Mouse (Mus musculus) hindbrain, postnatal 0 days (tissue): ENCODE results near the gene Fbxo21. TPM values are rescaled to one million over a fixed set of nuclear protein-coding genes. Genes with fewer than 3 reads are reported as not detected.

ENCODE experiments used
- ATAC-seq: fragments of 200-750 bp; cut with Nextera tagmentation; 2 replicates; pipeline ENCODE4 v1.8.0; 2017; ENCODE audit warnings: mild to moderate bottlenecking, moderate TSS enrichment, moderate library complexity
- DNase-seq: peaks from one replicate; pipeline ENCODE4 v3.0.0-alpha.2; 2015; ENCODE audit warnings: low spot score
- H3K27ac ChIP-seq: fragments of 300-500 bp; sonication (generic); 2 replicates; pipeline ENCODE4 v1.5.1; 2014; ENCODE audit warnings: mild to moderate bottlenecking
- H3K27me3 ChIP-seq: fragments of 300-500 bp; sonication (generic); 2 replicates; pipeline ENCODE4 v1.6.1; 2014; ENCODE audit warnings: low read length, mixed read lengths; ENCODE audit not compliant: insufficient read depth
- H3K36me3 ChIP-seq: fragments of 300-500 bp; sonication (generic); 2 replicates; pipeline ENCODE4 v1.6.1; 2014; ENCODE audit warnings: low read length, mixed read lengths; ENCODE audit not compliant: insufficient read depth
- H3K4me1 ChIP-seq: fragments of 300-500 bp; sonication (generic); 2 replicates; pipeline ENCODE4 v1.6.1; 2014; ENCODE audit warnings: antibody characterized with exemption, low read length, mixed read lengths; ENCODE audit not compliant: insufficient read depth
- H3K4me2 ChIP-seq: fragments of 300-500 bp; sonication (generic); 2 replicates; pipeline ENCODE4 v1.6.1; 2014; ENCODE audit warnings: low read depth, mild to moderate bottlenecking, low read length, moderate library complexity, mixed read lengths
- H3K4me3 ChIP-seq: fragments of 300-500 bp; sonication (generic); 2 replicates; pipeline ENCODE4 v1.5.1; 2014; ENCODE audit warnings: low read length
- H3K9ac ChIP-seq: fragments of 300-500 bp; sonication (generic); replicated peaks from 2 replicates; pipeline ENCODE4 v1.6.1; 2014; ENCODE audit warnings: mild to moderate bottlenecking, low read length, moderate library complexity, mixed read lengths
- H3K9me3 ChIP-seq: fragments of 300-500 bp; sonication (generic); 2 replicates; pipeline ENCODE4 v1.6.1; 2016; ENCODE audit warnings: low read length, mixed read lengths
- CTCF ChIP-seq: IDR thresholded peaks from 2 replicates; pipeline ENCODE4 v1.5.1; 2016; ENCODE audit warnings: antibody characterized with exemption, control low read depth, low read depth
- WGBS: fragments of 180-500 bp; shearing (Covaris S2); extraction: QIAGEN DNeasy Blood & Tissue Kit; methylation state at CpG from one replicate; pipeline ENCODE4 v1.1.7; 2014; 5-methylcytosine and 5-hydroxymethylcytosine counted together
- polyA plus RNA-seq: library from polyadenylated mRNA; unstranded; fragments of >200 nt; fragmentation: Nextera tagmentation; extraction: Ambion mirVana; gene quantifications from 2 replicates; pipeline ENCODE4 v1.2.1, GENCODE M21; 2015
- total RNA-seq: library from RNA; depleted of rRNA; stranded (reverse); fragments of >200 nt; gene quantifications from 2 replicates; pipeline ENCODE4 v1.2.3, GENCODE M21; 2014

The Fbxo21 gene
- total and polyA plus RNA-seq, 2 experiments from 2014 or later = 134 to 198 TPM

- Histone ChIP-seq H3K4me2 (no peak overlapping the region), H3K36me3 (no peaks in the 10 kb centered on the region), H3K9me3 (no peaks in the 10 kb centered on the region), H3K9ac (no peak overlapping the region), H3K27ac (no peak overlapping the region), H3K27me3 (no peaks in the 10 kb centered on the region), H3K4me1 (no peaks in the 10 kb centered on the region), H3K4me3 (no peak overlapping the region)
- DNase-seq = no peak
- WGBS = 69% methylated on average over 8 of the region's 8 CpGs
- no peak for TF ChIP-seq CTCF
- ATAC-seq = no peak
Measured at GRCm38 (mm10) chr5:117939402-117939801, 37.1 kb upstream of the Fbxo21 start.

- H3K4me3 ChIP-seq = no peak overlapping the region
- peak; percentile 24 for DNase-seq
- 80% methylated on average over 3 of the region's 3 CpGs for WGBS
Measured at GRCm38 (mm10) chr5:117941552-117941951, 35.0 kb upstream of the Fbxo21 start.

GRCm38 (mm10) chr5:117946605-117947004 lies 29.9 kb upstream of the Fbxo21 start:
- Histone ChIP-seq H3K9me3 (no peaks in the 10 kb centered on the region), H3K4me2 (no peak overlapping the region), H3K27me3 (no peaks in the 10 kb centered on the region), H3K9ac (no peak overlapping the region), H3K4me1 (no peaks in the 10 kb centered on the region), H3K27ac (no peak overlapping the region), H3K4me3 (no peak overlapping the region), H3K36me3 (no peaks in the 10 kb centered on the region)
- TF ChIP-seq CTCF = peak; percentile 92
- peak; percentile 67 for DNase-seq
- WGBS = 20% methylated on average over 4 of the region's 4 CpGs
- 0 out of 2 replicates have a peak, but pooled peaks have one; percentile 38 for ATAC-seq

More at GRCm38 (mm10) chr5:117941552-117941951, 35.0 kb upstream of the Fbxo21 start:
- peak; percentile 64 for TF ChIP-seq CTCF
- H3K4me2 ChIP-seq = no peak overlapping the region
- no peak for ATAC-seq
- no peaks in the 10 kb centered on the region for H3K9me3 ChIP-seq
- H3K27me3 ChIP-seq = no peaks in the 10 kb centered on the region
- H3K36me3 ChIP-seq = no peaks in the 10 kb centered on the region
- H3K9ac ChIP-seq = no peak overlapping the region
- no peak overlapping the region for H3K27ac ChIP-seq
- no peaks in the 10 kb centered on the region for H3K4me1 ChIP-seq

- no peak overlapping the region for H3K4me3 ChIP-seq
- H3K4me2 ChIP-seq = no peak overlapping the region
- DNase-seq (no peak), ATAC-seq (no peak)
- no peaks in the 10 kb centered on the region for H3K27me3 ChIP-seq
- WGBS = 53% methylated on average over 10 of the region's 10 CpGs
- H3K27ac ChIP-seq = no peak overlapping the region
- no peaks in the 10 kb centered on the region for H3K36me3 ChIP-seq
- no peaks in the 10 kb centered on the region for H3K4me1 ChIP-seq
- no peak overlapping the region for H3K9ac ChIP-seq
- H3K9me3 ChIP-seq = no peaks in the 10 kb centered on the region
- TF ChIP-seq CTCF = no peak
Measured at GRCm38 (mm10) chr5:117949393-117949792, 27.1 kb upstream of the Fbxo21 start.

GRCm38 (mm10) chr5:117953893-117954292 lies 22.6 kb upstream of the Fbxo21 start:
- Histone ChIP-seq H3K4me1 (no peaks in the 10 kb centered on the region), H3K27ac (no peak overlapping the region), H3K36me3 (no peaks in the 10 kb centered on the region), H3K9ac (no peak overlapping the region), H3K9me3 (no peaks in the 10 kb centered on the region), H3K27me3 (no peaks in the 10 kb centered on the region), H3K4me3 (no peak overlapping the region), H3K4me2 (no peak overlapping the region)
- no peak for ATAC-seq
- no peak for DNase-seq
- WGBS = 84% methylated on average over 12 of the region's 12 CpGs
- no peak for TF ChIP-seq CTCF

GRCm38 (mm10) chr5:117954429-117954828 lies 22.1 kb upstream of the Fbxo21 start:
- TF ChIP-seq CTCF = no peak
- WGBS = 64% methylated on average over 1 of the region's 1 CpGs
- DNase-seq (no peak), ATAC-seq (no peak)
- Histone ChIP-seq H3K9me3 (no peaks in the 10 kb centered on the region), H3K4me1 (no peaks in the 10 kb centered on the region), H3K9ac (no peak overlapping the region), H3K36me3 (no peaks in the 10 kb centered on the region), H3K4me3 (no peak overlapping the region), H3K27ac (no peak overlapping the region), H3K4me2 (no peak overlapping the region), H3K27me3 (no peaks in the 10 kb centered on the region)

GRCm38 (mm10) chr5:117955675-117956420 lies 20.7 kb upstream of the Fbxo21 start:
- Histone ChIP-seq H3K4me3 (no peak overlapping the region), H3K9me3 (no peaks in the 10 kb centered on the region), H3K27me3 (no peaks in the 10 kb centered on the region), H3K36me3 (no peaks in the 10 kb centered on the region), H3K4me1 (no peaks in the 10 kb centered on the region), H3K4me2 (no peak overlapping the region), H3K27ac (no peak overlapping the region), H3K9ac (no peak overlapping the region)
- DNase-seq (peak; percentile 66), ATAC-seq (no peak)
- peak; percentile 78 for TF ChIP-seq CTCF
- 37% methylated on average over 10 of the region's 10 CpGs for WGBS
